Mouse (Mus musculus): ENCODE results near the gene Scaf4.
"Not testable (repeated sequence)": the region's sequence is repeated elsewhere in the genome, so short reads cannot be mapped to it uniquely, and the experiment has no call there.

Scaf4 gene

GRCm38 (mm10) chr16:90290962-90291361 lies 6.7 kb upstream of the Scaf4 start:
- DNase-seq: no peak

- DNase-seq: no peak
Observed at GRCm38 (mm10) chr16:90284916-90285315, 613 bp upstream of the Scaf4 start.

GRCm38 (mm10) chr16:90283266-90283904 lies 918 bp downstream of the Scaf4 start:
- peak; percentile 22 for DNase-seq

GRCm38 (mm10) chr16:90282620-90283265 lies 1.6 kb downstream of the Scaf4 start:
- no peak for DNase-seq

GRCm38 (mm10) chr16:90281406-90281805 lies 2.9 kb downstream of the Scaf4 start:
- no peak for DNase-seq

- DNase-seq: no peak
Observed at GRCm38 (mm10) chr16:90280989-90281388, 3.3 kb downstream of the Scaf4 start.

GRCm38 (mm10) chr16:90280515-90280914 lies 3.8 kb downstream of the Scaf4 start:
- DNase-seq: no peak

GRCm38 (mm10) chr16:90279058-90279457 lies 5.2 kb downstream of the Scaf4 start:
- no peak for DNase-seq

GRCm38 (mm10) chr16:90275521-90275920 lies 8.8 kb downstream of the Scaf4 start:
- no peak for DNase-seq

- no peak for DNase-seq
Observed at GRCm38 (mm10) chr16:90266581-90266980, 17.7 kb downstream of the Scaf4 start.

- DNase-seq: no peak
Observed at GRCm38 (mm10) chr16:90265106-90265505, 19.2 kb downstream of the Scaf4 start.

- DNase-seq: no peak
Observed at GRCm38 (mm10) chr16:90264021-90264420, 20.3 kb downstream of the Scaf4 start.

- no peak for DNase-seq
Observed at GRCm38 (mm10) chr16:90261791-90262190, 22.5 kb downstream of the Scaf4 start.

GRCm38 (mm10) chr16:90260097-90260496 lies 24.2 kb downstream of the Scaf4 start:
- no peak for DNase-seq

GRCm38 (mm10) chr16:90259623-90260022 lies 24.7 kb downstream of the Scaf4 start:
- DNase-seq: no peak

GRCm38 (mm10) chr16:90258950-90259349 lies 25.4 kb downstream of the Scaf4 start:
- no peak for DNase-seq

GRCm38 (mm10) chr16:90252521-90252920 lies 31.8 kb downstream of the Scaf4 start:
- no peak for DNase-seq

GRCm38 (mm10) chr16:90251256-90251655 lies 33.0 kb downstream of the Scaf4 start:
- not testable (repeated sequence) for DNase-seq

- no peak for DNase-seq
Observed at GRCm38 (mm10) chr16:90250099-90250498, 34.2 kb downstream of the Scaf4 start.

GRCm38 (mm10) chr16:90242426-90243304 lies 41.6 kb downstream of the Scaf4 start:
- DNase-seq: no peak

- DNase-seq: no peak
Observed at GRCm38 (mm10) chr16:90241875-90242274, 42.4 kb downstream of the Scaf4 start.

GRCm38 (mm10) chr16:90239128-90239746 lies 45.1 kb downstream of the Scaf4 start:
- DNase-seq: no peak

- no peak for DNase-seq
Observed at GRCm38 (mm10) chr16:90235188-90235587, 49.1 kb downstream of the Scaf4 start.
